ENCODE assay signal across 11 mouse cellular contexts in genomic region chr2:6739998-6740668, GRCm38 (mm10).
A peak's percentile ranks its signal among the peaks of the same experiment; 100 is the strongest.
DNase-seq lines count a peak whose midpoint lies in the region; ATAC-seq and TF ChIP-seq lines count a peak whose summit lies in the region.
"Had no signal": no experiment of that assay in that cellular context is flagged by ENCODE, and none has a peak within 500 bp of the region (broad histone marks: within the 10 kb centered on the region; RNA-seq: fewer than 3 reads in every experiment).

No protein-coding gene starts in this region.

- no peaks in the 10 kb centered on the region for H3K9me3 ChIP-seq in forebrain, postnatal 0 days (ENCODE audit: low read length)
- H3K9me3 ChIP-seq in forebrain, embryonic 12.5 days = no peaks in the 10 kb centered on the region
- H3K9me3 ChIP-seq in kidney, embryonic 16.5 days (ENCODE audit: low read length) = no peaks in the 10 kb centered on the region
- no peaks in the 10 kb centered on the region for H3K9me3 ChIP-seq in MEL (replicated peaks; ENCODE audit: insufficient read depth, low read length)
- no peaks in the 10 kb centered on the region for H3K9me3 ChIP-seq in intestine, postnatal 0 days (ENCODE audit: control insufficient read depth)
- H3K9me3 ChIP-seq: embryonic facial prominence, embryonic 13.5 days; lung, embryonic 15.5 days had no signal

- no peak for TF ChIP-seq CTCF in forebrain, postnatal 0 days (IDR thresholded peaks at IDR 0.05; ENCODE audit: low read depth)
- TF ChIP-seq CTCF in MEL (IDR thresholded peaks at IDR 0.05 in 2 of 3, conservative IDR thresholded peaks at IDR 0.05 in 1 of 3; ENCODE audit: control insufficient read depth in 1 of 3, insufficient read depth in 1 of 3, low read depth in 2 of 3, low read length in 3 of 3, poor library complexity in 1 of 3, severe bottlenecking in 1 of 3) = no peak; a peak in 1 of 6 replicates
- peak; percentile 45 for TF ChIP-seq CTCF in intestine, postnatal 0 days (IDR thresholded peaks at IDR 0.05; ENCODE audit: low read depth)

- ATAC-seq in forebrain, postnatal 0 days = peak; percentile 47; the same call in 1 of the 2 replicates
- no peak for ATAC-seq in forebrain, embryonic 12.5 days (ENCODE audit: low FRiP score)
- no peak for ATAC-seq in kidney, embryonic 16.5 days (ENCODE audit: low FRiP score, low TSS enrichment)
- ATAC-seq in intestine, postnatal 0 days = peak; percentile 84; the same call in 1 of the 2 replicates
- ATAC-seq: activated CD4-positive, CD25-positive, alpha-beta regulatory T cell, adult 4 months had no signal

- peaks cover 8% of the 10 kb centered on the region; the same call in 1 of the 2 replicates for H3K4me1 ChIP-seq in forebrain, postnatal 0 days (ENCODE audit: insufficient read depth)
- no peaks in the 10 kb centered on the region for H3K4me1 ChIP-seq in forebrain, embryonic 12.5 days
- H3K4me1 ChIP-seq in kidney, embryonic 16.5 days (ENCODE audit: insufficient read depth, low read length) = no peaks in the 10 kb centered on the region
- H3K4me1 ChIP-seq in MEL (ENCODE audit: control insufficient read depth in 1 of 2, insufficient read depth in 2 of 2, low read length in 2 of 2) = no peaks in the 10 kb centered on the region
- no peaks in the 10 kb centered on the region for H3K4me1 ChIP-seq in intestine, postnatal 0 days (replicated peaks; ENCODE audit: control insufficient read depth, insufficient read depth, low read length)
- H3K4me1 ChIP-seq: embryonic facial prominence, embryonic 13.5 days; lung, embryonic 15.5 days had no signal

- H3K9ac ChIP-seq in forebrain, postnatal 0 days = no peak overlapping the region
- H3K9ac ChIP-seq in forebrain, embryonic 12.5 days = no peak overlapping the region
- no peak overlapping the region for H3K9ac ChIP-seq in kidney, embryonic 16.5 days (replicated peaks; ENCODE audit: low read length)
- no peak overlapping the region for H3K9ac ChIP-seq in MEL (ENCODE audit: control insufficient read depth, low read depth, low read length, poor library complexity, severe bottlenecking)
- no peak overlapping the region for H3K9ac ChIP-seq in intestine, postnatal 0 days (ENCODE audit: low read depth, low read length)
- H3K9ac ChIP-seq: embryonic facial prominence, embryonic 13.5 days; lung, embryonic 15.5 days had no signal

- H3K4me2 ChIP-seq in forebrain, postnatal 0 days (ENCODE audit: low read depth) = no peak overlapping the region
- no peak overlapping the region for H3K4me2 ChIP-seq in forebrain, embryonic 12.5 days
- H3K4me2 ChIP-seq in kidney, embryonic 16.5 days (replicated peaks; ENCODE audit: low read depth, low read length) = no peak overlapping the region
- H3K4me2 ChIP-seq in intestine, postnatal 0 days (replicated peaks; ENCODE audit: low read depth) = no peak overlapping the region
- H3K4me2 ChIP-seq: embryonic facial prominence, embryonic 13.5 days; lung, embryonic 15.5 days had no signal

- TF ChIP-seq EP300 in MEL (IDR thresholded peaks at IDR 0.05; ENCODE audit: low read depth in 1 of 2, low read length in 2 of 2) = no peak

- TF ChIP-seq RAD21 in MEL (IDR thresholded peaks at IDR 0.05; ENCODE audit: low read depth, low read length) = peak; percentile 27

- TF ChIP-seq POLR2A in MEL (IDR thresholded peaks at IDR 0.05; ENCODE audit: control insufficient read depth in 1 of 2, insufficient read depth in 1 of 2, low read depth in 1 of 2, low read length in 2 of 2, poor library complexity in 1 of 2) = no peak

- WGBS in forebrain, postnatal 0 days = 51% methylated on average over 4 of the region's 4 CpGs
- WGBS in forebrain, embryonic 12.5 days = 79% methylated on average over 4 of the region's 4 CpGs
- 80% methylated on average over 4 of the region's 4 CpGs for WGBS in kidney, embryonic 16.5 days
- WGBS in intestine, postnatal 0 days = 56% methylated on average over 4 of the region's 4 CpGs

- DNase-seq in forebrain, postnatal 0 days = no peak
- DNase-seq in kidney, postnatal 10 days = peak; percentile 8
- peak; percentile 46 for DNase-seq in MEL (ENCODE audit: low read depth, low spot score)
- no peak for DNase-seq in adrenal gland, adult 8-10 months
- DNase-seq in adrenal gland, postnatal 36 days = no peak

- H3K36me3 ChIP-seq in forebrain, postnatal 0 days (ENCODE audit: insufficient read depth) = no peaks in the 10 kb centered on the region
- no peaks in the 10 kb centered on the region for H3K36me3 ChIP-seq in forebrain, embryonic 12.5 days (replicated peaks)
- no peaks in the 10 kb centered on the region for H3K36me3 ChIP-seq in kidney, embryonic 16.5 days (ENCODE audit: insufficient read depth, low read length)
- no peaks in the 10 kb centered on the region for H3K36me3 ChIP-seq in MEL (ENCODE audit: control insufficient read depth in 1 of 2, insufficient read depth in 2 of 2, low read length in 2 of 2)
- H3K36me3 ChIP-seq in intestine, postnatal 0 days (ENCODE audit: control insufficient read depth, insufficient read depth) = no peaks in the 10 kb centered on the region
- H3K36me3 ChIP-seq: embryonic facial prominence, embryonic 13.5 days; lung, embryonic 15.5 days had no signal

- no peaks in the 10 kb centered on the region for H3K27me3 ChIP-seq in forebrain, postnatal 0 days (ENCODE audit: insufficient read depth, low read length)
- H3K27me3 ChIP-seq in forebrain, embryonic 12.5 days = no peaks in the 10 kb centered on the region
- no peaks in the 10 kb centered on the region for H3K27me3 ChIP-seq in kidney, embryonic 16.5 days (ENCODE audit: insufficient read depth, low read length)
- H3K27me3 ChIP-seq in MEL (ENCODE audit: control insufficient read depth in 1 of 2, insufficient read depth in 2 of 2, low read length in 2 of 2) = peaks cover 0 to 1% of the 10 kb centered on the region in 2 experiments; a peak in 1 of 4 replicates
- H3K27me3 ChIP-seq in intestine, postnatal 0 days (replicated peaks; ENCODE audit: control insufficient read depth, insufficient read depth, low read length) = no peaks in the 10 kb centered on the region
- H3K27me3 ChIP-seq: embryonic facial prominence, embryonic 13.5 days; lung, embryonic 15.5 days had no signal

- H3K4me3 ChIP-seq in forebrain, postnatal 0 days (ENCODE audit: low read depth, low read length) = no peak overlapping the region
- H3K4me3 ChIP-seq in forebrain, embryonic 12.5 days (replicated peaks) = no peak overlapping the region
- H3K4me3 ChIP-seq in kidney, embryonic 16.5 days (ENCODE audit: low read length) = no peak overlapping the region
- no peak overlapping the region for H3K4me3 ChIP-seq in MEL (ENCODE audit: control insufficient read depth in 1 of 2, insufficient read depth in 1 of 2, low read depth in 2 of 2, low read length in 2 of 2)
- H3K4me3 ChIP-seq in intestine, postnatal 0 days (ENCODE audit: low read depth, low read length) = no peak overlapping the region
- H3K4me3 ChIP-seq: embryonic facial prominence, embryonic 13.5 days; lung, embryonic 15.5 days had no signal

- no peaks in the 10 kb centered on the region for H3K79me2 ChIP-seq in MEL (ENCODE audit: control insufficient read depth, insufficient read depth, low read length, poor library complexity)

- H3K27ac ChIP-seq in forebrain, postnatal 0 days (ENCODE audit: low read depth, low read length) = 0 out of 2 replicates have a peak overlapping the region, but pooled peaks have one; percentile 23
- H3K27ac ChIP-seq in forebrain, embryonic 12.5 days = no peak overlapping the region
- H3K27ac ChIP-seq in kidney, embryonic 16.5 days (ENCODE audit: low read length) = no peak overlapping the region
- no peak overlapping the region for H3K27ac ChIP-seq in MEL (ENCODE audit: control insufficient read depth, low read depth, low read length)
- no peak overlapping the region for H3K27ac ChIP-seq in intestine, postnatal 0 days (ENCODE audit: low read depth, low read length)
- H3K27ac ChIP-seq: embryonic facial prominence, embryonic 13.5 days; lung, embryonic 15.5 days had no signal

TF ChIP-seq in MEL, 35 proteins besides CTCF, POLR2A, EP300 and RAD21:
- TF ChIP-seq MAFK (IDR thresholded peaks at IDR 0.05; ENCODE audit: borderline replicate concordance, low read depth, low read length) (peak; percentile 73), MAZ (IDR thresholded peaks at IDR 0.05; ENCODE audit: low read depth, low read length) (no peak), SMC3 (IDR thresholded peaks at IDR 0.05; ENCODE audit: low read depth, low read length) (0 out of 2 replicates have a peak, but pooled peaks have one; percentile 9)

Comparison
In these comparisons a context has a peak if more than half of its experiments do, and no peak if none do; other contexts are left out.
1. ATAC-seq: peak in forebrain, postnatal 0 days (single experiment) and intestine, postnatal 0 days (single experiment); none in forebrain, embryonic 12.5 days (single experiment) and kidney, embryonic 16.5 days (single experiment).
2. DNase-seq: peak in kidney, postnatal 10 days (single experiment) and MEL (single experiment); none in forebrain, postnatal 0 days (single experiment), adrenal gland, adult 8-10 months (single experiment) and adrenal gland, postnatal 36 days (0 of 2).